Mouse (Mus musculus): Measurements from ENCODE around the gene Stk26.

- no peak for TF ChIP-seq GATA1 (IDR thresholded peaks at IDR 0.05; ENCODE audit: borderline replicate concordance, low read length)
- no peak for TF ChIP-seq FLI1 (IDR thresholded peaks at IDR 0.05; ENCODE audit: low read length)
Observed at GRCm38 (mm10) chrX:50942610-50943009, 101.8 kb downstream of the Stk26 start, which contains the start of gene Frmd7.

All from megakaryocyte, embryonic 14.5 days (primary cell).